Mouse (Mus musculus): Measurements from ENCODE around the gene Prn.

Gene Prn

DNA sequence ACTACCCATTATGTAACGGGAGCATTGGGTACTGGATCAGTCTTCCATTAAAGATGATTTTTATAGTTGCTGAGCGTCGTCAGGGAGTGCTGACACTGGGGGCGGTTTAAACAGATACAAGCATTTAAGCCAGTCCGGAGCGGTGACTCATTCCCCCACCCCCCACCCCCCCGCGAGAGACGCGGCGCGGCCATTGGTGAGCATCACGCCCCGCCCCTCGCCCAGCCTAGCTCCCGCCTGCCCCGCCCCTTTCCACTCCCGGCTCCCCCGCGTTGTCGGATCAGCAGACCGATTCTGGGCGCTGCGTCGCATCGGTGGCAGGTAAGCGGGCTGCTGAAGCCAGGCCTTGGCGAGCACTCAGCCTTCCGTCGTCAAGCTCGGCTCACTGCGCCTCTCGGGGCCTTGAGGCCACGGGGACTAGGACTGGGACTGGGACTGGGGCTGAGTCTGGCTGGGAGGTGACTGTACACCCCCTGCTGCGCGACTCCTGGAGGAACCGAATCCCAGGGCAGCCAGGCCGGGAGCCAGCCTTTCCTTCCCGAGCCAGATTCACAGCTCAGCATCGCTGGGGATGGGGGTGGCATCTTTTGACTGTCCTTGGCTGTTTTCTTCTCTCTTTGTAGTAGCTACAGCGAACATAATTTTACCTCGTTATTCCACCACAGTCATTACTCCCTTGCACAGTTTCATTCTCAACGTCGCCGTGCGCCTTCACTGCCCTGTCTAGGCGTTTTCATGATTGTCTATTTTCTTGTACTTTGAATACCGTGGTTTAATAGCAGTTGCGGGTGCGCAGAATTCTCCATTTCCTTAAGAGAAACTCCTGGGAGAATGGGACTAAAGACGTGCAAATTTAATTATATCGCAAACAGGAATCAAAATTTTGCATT, at the start of gene Prn, which contains the start of gene Prnp:
Prn (plus strand) TSS at position 275 of the 890 bp plus-strand sequence.
Prnp (plus strand) TSS at position 246 of the 890 bp plus-strand sequence.
- DNase-seq (ENCODE audit: low spot score), result peak; percentile 90

DNA sequence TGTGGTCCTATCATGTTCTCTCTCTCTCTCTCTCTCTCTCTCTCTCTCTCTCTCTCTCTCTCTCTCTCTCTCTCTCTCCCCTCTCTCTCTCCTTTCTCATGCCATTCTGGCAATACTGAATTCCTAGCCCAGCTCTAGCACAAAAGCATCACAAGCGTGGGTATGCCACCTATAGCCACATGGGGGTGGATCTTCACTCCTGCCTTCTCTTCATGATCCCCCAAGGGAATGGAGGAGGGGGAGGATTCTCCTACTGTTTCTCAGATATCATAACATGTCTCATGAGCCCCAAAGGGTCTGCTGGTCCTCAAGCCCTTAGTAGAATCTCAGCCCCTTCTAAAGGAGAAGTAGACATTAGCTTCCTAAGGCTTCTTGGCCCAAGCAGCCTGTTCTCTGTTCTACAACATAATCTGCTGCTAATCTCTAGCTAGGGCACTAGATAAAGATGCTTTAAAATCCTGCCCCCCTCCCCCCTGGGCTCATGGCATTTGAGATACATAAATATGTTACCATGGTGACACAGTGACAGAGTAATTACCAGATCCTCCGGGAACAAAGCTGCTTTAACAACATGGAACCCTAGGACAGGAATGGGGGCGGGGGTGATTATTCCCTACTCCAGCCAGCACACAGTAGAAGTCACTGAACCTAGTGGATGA, 47.0 kb upstream of the Prn start:
- DNase-seq (ENCODE audit: low spot score), result no peak

DNA sequence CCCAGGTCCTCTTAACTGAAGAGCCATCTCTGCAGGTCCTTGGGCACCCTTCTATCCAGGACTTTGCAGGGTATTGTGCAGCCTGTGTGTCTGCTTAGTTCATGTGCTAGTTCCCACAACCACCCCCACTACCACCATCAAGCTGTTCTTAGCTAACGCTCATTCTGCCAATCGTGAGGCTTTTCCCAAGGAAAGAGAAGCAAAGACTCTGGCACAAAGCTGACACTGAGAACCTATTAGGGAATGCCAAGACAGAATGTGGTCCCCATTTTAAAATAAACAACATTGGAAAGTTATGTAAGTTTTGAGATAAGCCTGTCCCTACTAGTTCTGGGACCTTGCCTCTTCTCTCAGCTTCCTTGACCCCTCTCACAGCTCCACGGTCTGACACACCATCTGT, 46.3 kb upstream of the Prn start:
- no peak for DNase-seq (ENCODE audit: low spot score)

GRCm38 (mm10) chr2:131864262-131864796, 45.4 kb upstream of the Prn start:
- no peak for DNase-seq (ENCODE audit: low spot score)

DNA sequence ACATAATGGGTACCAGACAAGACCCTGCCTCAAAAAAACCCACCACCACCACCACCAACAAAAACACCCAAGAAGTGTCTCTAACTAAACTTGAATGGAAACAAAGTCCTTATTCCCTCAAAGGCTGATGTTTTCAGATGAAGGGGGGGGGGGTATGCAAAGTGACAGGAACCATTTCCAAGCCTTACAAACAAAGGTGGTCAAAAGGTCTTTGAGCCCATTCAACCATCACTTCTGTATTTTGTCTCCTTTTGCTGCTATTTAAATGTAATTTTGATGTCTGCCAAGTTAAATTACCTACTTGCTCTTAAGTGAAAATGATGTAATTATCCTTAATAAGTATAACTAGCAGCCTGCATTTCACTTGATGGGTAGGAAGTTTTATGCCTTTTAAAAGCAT, 43.1 kb upstream of the Prn start:
- DNase-seq (ENCODE audit: low spot score), result no peak

GRCm38 (mm10) chr2:131868983-131869382, 40.8 kb upstream of the Prn start:
- DNase-seq (ENCODE audit: low spot score), result no peak

DNA sequence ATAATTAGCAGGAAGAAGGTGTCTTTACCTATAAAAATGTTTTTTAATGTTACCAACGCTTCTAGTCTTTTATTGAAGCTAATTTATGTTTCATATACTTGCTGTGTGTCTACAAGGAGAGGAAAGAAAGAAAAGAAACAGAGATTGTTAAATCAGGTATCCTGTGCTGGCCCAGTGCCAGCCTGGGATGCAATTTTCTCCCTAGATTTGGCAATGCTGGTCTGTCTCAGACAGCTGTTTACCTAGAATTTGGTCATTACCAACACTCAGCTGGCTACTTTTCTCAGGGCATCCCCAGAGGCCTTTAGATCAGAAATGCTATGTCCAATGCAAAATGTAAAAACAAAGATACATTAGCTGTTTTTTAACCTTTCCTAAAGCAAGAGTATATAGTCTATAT, 36.4 kb upstream of the Prn start:
- no peak for DNase-seq (ENCODE audit: low spot score)

DNA sequence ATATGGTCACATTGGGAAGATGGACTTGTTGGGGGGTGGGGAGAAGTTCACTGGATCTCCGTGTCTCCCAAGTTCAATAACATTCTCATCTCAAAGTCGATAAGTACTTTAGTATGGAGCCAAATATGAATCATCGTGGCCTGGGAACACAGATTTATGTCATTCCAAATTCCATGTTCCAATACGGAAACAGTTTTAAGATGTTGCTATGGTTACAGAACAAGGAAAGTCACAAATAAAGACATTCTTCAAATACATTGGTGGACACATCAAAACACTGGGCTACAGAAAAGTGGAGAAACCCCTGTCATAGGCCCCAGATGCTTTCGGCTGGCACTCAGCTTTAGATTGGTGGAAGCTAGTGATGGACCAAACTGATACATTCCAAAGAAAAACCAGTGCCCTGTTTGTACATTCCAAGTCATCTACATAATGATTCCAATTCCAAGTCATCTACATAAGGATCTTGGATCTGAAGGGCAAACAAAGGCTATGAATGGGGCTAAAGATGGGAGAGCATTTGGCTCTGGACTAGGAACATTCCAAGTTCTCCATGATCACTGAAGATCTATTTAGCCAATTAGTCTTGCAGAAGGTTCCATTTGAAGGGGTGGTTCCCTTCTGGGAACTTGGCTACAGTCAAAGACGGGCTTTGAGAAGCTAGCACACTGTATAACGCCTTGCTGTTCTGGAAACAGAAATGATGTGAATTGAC, 33.0 kb upstream of the Prn start:
- DNase-seq (ENCODE audit: low spot score), result no peak

DNA sequence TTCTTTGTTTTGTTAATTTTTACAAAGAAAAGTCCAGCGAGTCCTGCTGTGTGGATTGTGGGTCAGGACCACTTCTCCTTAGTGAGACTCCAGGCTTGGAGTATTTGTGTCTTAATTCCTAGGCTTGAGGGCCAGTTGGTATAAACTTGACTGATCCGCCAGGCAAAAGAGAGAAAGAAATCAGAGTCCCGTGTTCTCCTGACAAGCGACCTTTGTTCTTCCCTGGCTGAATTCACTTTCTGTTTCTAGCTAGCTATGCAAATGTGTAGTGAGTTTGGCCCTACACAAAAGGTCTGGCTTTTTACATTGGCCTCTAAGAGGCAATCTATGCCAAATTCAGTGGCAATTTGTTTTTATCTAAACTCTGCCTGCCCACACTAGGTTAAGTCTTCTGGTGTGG, 28.0 kb upstream of the Prn start:
- no peak for DNase-seq (ENCODE audit: low spot score)

DNA sequence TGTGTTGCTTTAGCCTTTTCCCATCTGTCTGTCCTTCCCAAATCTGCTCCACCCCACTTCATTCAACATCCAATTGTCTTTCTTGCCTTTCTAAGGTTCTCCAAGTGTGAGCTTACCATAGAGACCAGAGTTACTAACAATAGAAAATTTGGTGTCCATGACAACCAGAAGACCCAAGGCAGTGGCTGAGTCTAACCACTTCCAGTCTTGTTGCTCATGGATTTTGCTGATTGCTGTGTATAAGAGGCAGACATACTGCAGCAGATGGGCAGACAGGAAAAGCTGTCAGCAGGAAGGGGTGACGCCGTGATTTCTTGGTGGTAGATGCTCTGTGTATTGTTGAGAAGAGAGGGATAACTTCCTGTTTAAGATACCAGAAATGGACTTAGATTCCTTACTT, 26.6 kb upstream of the Prn start:
- no peak for DNase-seq (ENCODE audit: low spot score)

DNA sequence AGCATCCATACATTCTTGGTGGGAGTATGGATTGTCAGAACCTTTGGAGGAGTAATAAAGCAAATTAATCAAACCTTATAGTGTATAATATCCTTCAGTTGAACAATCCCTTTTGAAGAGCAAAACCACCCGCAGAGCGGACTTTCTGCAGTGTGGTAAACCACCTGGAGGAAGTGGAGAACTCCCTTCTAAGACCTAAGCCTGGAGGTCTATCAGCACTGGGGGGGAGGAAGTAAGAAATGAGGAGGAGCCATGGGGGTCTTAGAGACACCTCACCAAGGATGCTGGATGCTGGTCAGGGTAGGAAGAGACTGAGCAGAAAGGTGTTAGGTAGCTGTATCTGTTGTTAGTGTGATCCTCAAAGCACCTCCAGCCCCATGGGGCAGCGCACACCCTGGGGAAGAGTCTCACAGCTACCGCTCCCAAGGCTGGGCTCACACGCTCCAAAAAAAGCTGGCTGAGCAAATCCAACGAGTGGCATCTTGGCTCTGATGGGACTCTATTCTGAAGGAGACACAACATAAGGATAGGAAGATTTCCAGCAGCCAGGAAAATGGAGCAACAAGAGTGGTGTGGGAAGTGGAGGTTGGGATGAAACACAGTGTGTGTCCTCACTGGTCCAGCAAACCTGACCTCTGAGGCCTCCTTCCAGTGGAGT, 23.1 kb upstream of the Prn start:
- no peak for DNase-seq (ENCODE audit: low spot score)

DNA sequence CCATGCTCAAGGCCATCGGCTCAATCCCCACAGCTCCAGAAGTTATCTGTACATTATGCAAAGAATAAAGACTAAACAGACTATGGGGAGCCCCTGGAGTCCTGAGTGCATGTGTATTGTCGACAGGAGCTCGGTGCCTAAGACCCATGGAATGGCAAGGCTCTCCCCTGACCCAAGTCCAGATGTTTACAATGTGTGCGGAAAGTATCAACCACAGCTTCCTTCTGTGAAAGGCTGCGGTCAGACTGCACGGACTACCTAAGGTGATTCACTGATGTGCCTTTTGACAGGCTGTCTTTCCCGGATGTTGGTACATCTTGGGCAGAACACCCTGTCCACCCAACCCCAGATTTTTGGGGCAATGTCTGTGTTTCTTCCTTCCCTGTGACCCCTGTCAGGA, 21.5 kb upstream of the Prn start:
- no peak for DNase-seq (ENCODE audit: low spot score)

- DNase-seq (ENCODE audit: low spot score), result no peak
These were observed 17.2 kb upstream of the Prn start for GRCm38 (mm10) chr2:131892534-131892933.

GRCm38 (mm10) chr2:131895106-131895505, 14.7 kb upstream of the Prn start:
- no peak for DNase-seq (ENCODE audit: low spot score)

DNA sequence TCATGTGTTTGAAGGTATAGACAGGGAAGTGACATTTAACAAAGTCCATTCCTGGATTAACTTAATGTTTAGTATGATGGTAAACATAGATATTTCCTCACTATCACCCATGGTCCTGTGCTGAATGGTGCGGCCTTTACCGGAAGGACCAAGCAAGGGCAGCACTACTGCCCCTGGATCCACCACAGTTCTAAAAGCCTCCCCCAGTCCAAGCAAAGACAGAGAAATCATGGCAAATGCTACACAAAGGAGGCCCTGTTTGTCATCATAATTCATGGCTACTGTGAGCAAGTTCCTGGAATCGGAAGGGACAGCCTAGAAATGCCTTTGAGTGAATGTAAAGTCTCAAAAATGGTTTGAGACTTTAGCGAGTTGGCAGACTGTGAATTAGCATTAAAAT, 13.7 kb upstream of the Prn start:
- no peak for DNase-seq (ENCODE audit: low spot score)

- no peak for DNase-seq (ENCODE audit: low spot score)
These were observed 12.2 kb upstream of the Prn start for GRCm38 (mm10) chr2:131897336-131898109.

GRCm38 (mm10) chr2:131902423-131902822, 7.3 kb upstream of the Prn start:
- no peak for DNase-seq (ENCODE audit: low spot score)

DNA sequence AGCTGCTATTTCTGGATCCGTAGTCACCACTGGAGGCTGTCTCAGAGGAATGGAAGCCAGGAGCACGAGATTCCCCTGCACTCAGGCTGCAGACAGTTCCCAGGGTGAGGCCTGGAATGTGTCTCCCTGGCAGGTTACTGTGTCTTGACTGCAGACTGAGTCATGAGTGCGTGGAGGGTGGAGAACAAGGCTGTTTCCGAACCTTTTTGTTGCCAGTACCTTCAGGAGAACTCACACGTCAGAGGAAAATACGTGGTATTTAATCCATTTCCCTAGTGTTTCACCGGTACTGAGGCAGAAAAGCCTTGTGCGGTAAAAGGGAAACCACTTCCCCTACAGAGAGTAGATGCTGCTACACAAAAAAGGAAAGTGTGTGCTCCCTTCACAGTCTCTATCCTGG, 6.9 kb upstream of the Prn start:
- no peak for DNase-seq (ENCODE audit: low spot score)

DNA sequence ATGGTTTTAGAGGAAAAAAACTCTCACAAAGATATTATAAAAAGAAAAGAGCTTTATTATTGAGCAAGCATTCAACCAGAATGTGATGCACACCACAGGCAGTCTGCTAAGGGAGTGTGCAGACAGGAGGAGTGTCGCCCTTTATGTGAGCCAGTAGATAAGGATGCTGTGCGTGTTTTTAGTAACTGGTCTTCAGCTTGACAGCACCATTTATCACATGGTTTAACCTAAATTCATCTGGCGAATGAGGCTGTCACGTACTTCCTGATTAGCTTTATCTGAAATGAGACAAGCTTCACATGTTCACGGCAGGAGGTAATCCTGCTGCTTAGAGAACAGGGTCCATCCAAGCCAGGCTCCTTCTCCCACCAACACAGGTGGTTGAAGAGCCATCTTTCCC, 4.7 kb upstream of the Prn start:
- DNase-seq (ENCODE audit: low spot score), result no peak

GRCm38 (mm10) chr2:131905776-131906175, 4.0 kb upstream of the Prn start:
- no peak for DNase-seq (ENCODE audit: low spot score)

DNA sequence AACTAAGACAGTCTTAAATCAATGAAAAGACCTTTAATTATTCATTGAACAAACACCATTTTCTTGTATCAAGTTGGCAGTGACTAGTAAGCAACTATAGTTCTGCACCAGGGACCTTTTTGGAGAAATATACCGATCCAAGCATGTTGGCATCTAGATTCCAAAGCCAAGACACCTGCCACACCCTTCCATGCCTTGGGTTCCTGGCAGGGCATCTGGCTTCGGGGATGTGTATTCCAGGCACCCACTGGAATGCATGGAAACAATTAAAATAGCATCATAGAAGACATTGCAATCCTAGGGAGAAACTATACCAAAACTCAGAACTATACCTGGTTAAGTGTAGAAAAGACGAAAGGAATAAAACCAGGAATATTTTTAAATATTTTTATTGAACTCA, 3.5 kb upstream of the Prn start:
- DNase-seq (ENCODE audit: low spot score), result no peak
